Mouse (Mus musculus) left cerebral cortex, adult 2 months (tissue): ENCODE measurements around the gene Hoxa7. TPM values are rescaled to one million over a fixed set of nuclear protein-coding genes. Genes with fewer than 3 reads are reported as not detected.

ENCODE experiments used
- DNase-seq, 2 experiments: peaks; one replicate each; pipeline ENCODE4 v3.0.0; 2021 to 2022; ENCODE audit warnings: low spot score in 2 of 2, mixed read lengths in 1 of 2; ENCODE audit errors: extremely low spot score in 1 of 2
- H3K27ac ChIP-seq: fragments of 200-600 bp; 2 replicates; pipeline ENCODE4 v1.8.1; 2022
- H3K4me3 ChIP-seq: fragments of 200-600 bp; 2 replicates; pipeline ENCODE4 v1.8.1; 2022
- CTCF ChIP-seq: fragments of 200-600 bp; IDR thresholded peaks from 2 replicates; pipeline ENCODE4 v1.8.1; 2022; ENCODE audit warnings: antibody characterized with exemption, mild to moderate bottlenecking, moderate library complexity
- intact Hi-C: fragments of 180-260 bp; cut with DNase I; formaldehyde crosslinking; loops from one replicate; pipeline ENCODE4 v1.15.1; 2025
- total RNA-seq, 2 experiments: library from RNA; stranded (reverse); gene quantifications; 2 replicates each; pipeline ENCODE4 v1.2.3; 2021

Gene Hoxa7
- total RNA-seq, 2 experiments from 2014 or later, result not detected

GRCm38 (mm10) chr6:52177806-52178205, 43.8 kb downstream of the Hoxa7 start:
- intact Hi-C loops, result no loop called here

GRCm38 (mm10) chr6:52177061-52177735, 44.5 kb downstream of the Hoxa7 start, which contains the start of gene 5730596B20Rik:
TSS of gene 5730596B20Rik (plus strand) at chr6:52177498.
- Histone ChIP-seq H3K27ac (no peak within 1 kb of the TSS), H3K4me3 (no peak within 1 kb of the TSS)
- no peak for DNase-seq
- intact Hi-C loops, result no loop called here
- no peak for TF ChIP-seq CTCF

More at GRCm38 (mm10) chr6:52177806-52178205, 43.8 kb downstream of the Hoxa7 start:
- Histone ChIP-seq H3K4me3 (no peak overlapping the region), H3K27ac (no peak overlapping the region)
- no peak for TF ChIP-seq CTCF
- no peak for DNase-seq

- Histone ChIP-seq H3K4me3 (no peak overlapping the region), H3K27ac (no peak overlapping the region)
- no peak for TF ChIP-seq CTCF
- no peak for DNase-seq
- intact Hi-C loops, result no loop called here
Observed at GRCm38 (mm10) chr6:52176391-52176790, 45.3 kb downstream of the Hoxa7 start.

GRCm38 (mm10) chr6:52175864-52176263, 45.8 kb downstream of the Hoxa7 start:
- no peak for DNase-seq
- H3K4me3 ChIP-seq, result no peak overlapping the region
- H3K27ac ChIP-seq, result no peak overlapping the region
- intact Hi-C loops, result no loop called here
- no peak for TF ChIP-seq CTCF

GRCm38 (mm10) chr6:52174968-52175751, 46.5 kb downstream of the Hoxa7 start:
- H3K4me3 ChIP-seq, result no peak overlapping the region
- no peak overlapping the region for H3K27ac ChIP-seq
- TF ChIP-seq CTCF, result no peak
- no peak for DNase-seq
- intact Hi-C loops, result no loop called here

GRCm38 (mm10) chr6:52173648-52174047, 48.0 kb downstream of the Hoxa7 start:
- intact Hi-C loops, result no loop called here
- no peak for DNase-seq
- TF ChIP-seq CTCF, result no peak
- H3K27ac ChIP-seq, result no peak overlapping the region
- H3K4me3 ChIP-seq, result no peak overlapping the region

GRCm38 (mm10) chr6:52172501-52172900, 49.2 kb downstream of the Hoxa7 start:
- H3K27ac ChIP-seq, result no peak overlapping the region
- no peak overlapping the region for H3K4me3 ChIP-seq
- no peak for DNase-seq
- intact Hi-C loops, result no loop called here
- no peak for TF ChIP-seq CTCF

GRCm38 (mm10) chr6:52171938-52172337, 49.7 kb downstream of the Hoxa7 start:
- DNase-seq, result no peak
- intact Hi-C loops, result no loop called here
- no peak overlapping the region for H3K4me3 ChIP-seq
- TF ChIP-seq CTCF, result no peak
- no peak overlapping the region for H3K27ac ChIP-seq

GRCm38 (mm10) chr6:52171331-52171730, 50.3 kb downstream of the Hoxa7 start:
- DNase-seq, result no peak
- TF ChIP-seq CTCF, result no peak
- Histone ChIP-seq H3K27ac (no peak overlapping the region), H3K4me3 (no peak overlapping the region)
- intact Hi-C loops, result no loop called here

GRCm38 (mm10) chr6:52170898-52171223, 50.8 kb downstream of the Hoxa7 start:
- intact Hi-C loops, result no loop called here
- TF ChIP-seq CTCF, result no peak
- Histone ChIP-seq H3K27ac (no peak overlapping the region), H3K4me3 (no peak overlapping the region)
- no peak for DNase-seq

- TF ChIP-seq CTCF, result no peak
- Histone ChIP-seq H3K27ac (no peak overlapping the region), H3K4me3 (no peak overlapping the region)
- intact Hi-C loops, result no loop called here
- no peak for DNase-seq
Observed at GRCm38 (mm10) chr6:52170166-52170897, 51.3 kb downstream of the Hoxa7 start.

GRCm38 (mm10) chr6:52169499-52170165, 52.0 kb downstream of the Hoxa7 start:
- H3K4me3 ChIP-seq, result no peak overlapping the region
- no peak overlapping the region for H3K27ac ChIP-seq
- intact Hi-C loops, result loop anchor here (5.0 kb wide), 1 partner anchor 992 kb away; no protein-coding TSS in a partner anchor
- no peak for DNase-seq
- TF ChIP-seq CTCF, result no peak
